Comparison of ENCODE assay signal across 8 mouse cellular contexts in genomic region chr6:146222403-146223063, GRCm38 (mm10).
DNase-seq lines count a peak whose midpoint lies in the region; ATAC-seq and TF ChIP-seq lines count a peak whose summit lies in the region.

No protein-coding gene starts in this region.

- ATAC-seq in heart, embryonic 11.5 days (replicated peaks; ENCODE audit: insufficient number of reproducible peaks, low FRiP score, low TSS enrichment): no peak
- peak; percentile 22 for ATAC-seq in inflammation-experienced regulatory T-cells, adult 6 months
- no peak for ATAC-seq in stomach, postnatal 0 days (ENCODE audit: low FRiP score, low TSS enrichment)
- ATAC-seq in neural tube, embryonic 15.5 days (ENCODE audit: low FRiP score): no peak
- ATAC-seq in forebrain, embryonic 15.5 days (replicated peaks): no peak

- no peak for TF ChIP-seq EP300 in stomach, postnatal 0 days (optimal IDR thresholded peaks at IDR 0.05)

- no peak overlapping the region for H3K9ac ChIP-seq in heart, embryonic 11.5 days (ENCODE audit: low read depth, low read length)
- H3K9ac ChIP-seq in stomach, postnatal 0 days (ENCODE audit: low read length): no peak overlapping the region
- no peak overlapping the region for H3K9ac ChIP-seq in neural tube, embryonic 15.5 days (replicated peaks)
- no peak overlapping the region for H3K9ac ChIP-seq in forebrain, embryonic 15.5 days (replicated peaks)

- TF ChIP-seq CTCF in stomach, postnatal 0 days (IDR thresholded peaks at IDR 0.05; ENCODE audit: low read depth): peak; percentile 34; the same call in 1 of the 2 replicates

- intact Hi-C loops in heart, postnatal 25 days (cut with DNase I): loop anchor here (5.0 kb wide), 1 partner anchor 45 kb away; no protein-coding TSS in a partner anchor

- H3K9me3 ChIP-seq in heart, embryonic 11.5 days (replicated peaks; ENCODE audit: control insufficient read depth, low read length): no peaks in the 10 kb centered on the region
- H3K9me3 ChIP-seq in stomach, postnatal 0 days (ENCODE audit: control insufficient read depth, low read length): no peaks in the 10 kb centered on the region
- no peaks in the 10 kb centered on the region for H3K9me3 ChIP-seq in neural tube, embryonic 15.5 days (replicated peaks)
- H3K9me3 ChIP-seq in forebrain, embryonic 15.5 days: no peaks in the 10 kb centered on the region

- no peaks in the 10 kb centered on the region for H3K27me3 ChIP-seq in heart, embryonic 11.5 days (ENCODE audit: control insufficient read depth, insufficient read depth, low read length)
- H3K27me3 ChIP-seq in stomach, postnatal 0 days (ENCODE audit: control insufficient read depth, insufficient read depth, low read length): no peaks in the 10 kb centered on the region
- H3K27me3 ChIP-seq in neural tube, embryonic 15.5 days (replicated peaks): no peaks in the 10 kb centered on the region
- H3K27me3 ChIP-seq in forebrain, embryonic 15.5 days: no peaks in the 10 kb centered on the region

- DNase-seq in heart, postnatal 25 days (ENCODE audit: low spot score): no peak
- peak; percentile 16 for DNase-seq in thymus, postnatal 14 days
- no peak for DNase-seq in thymus, adult 18-20 months
- DNase-seq in stomach, postnatal 0 days (ENCODE audit: low spot score): no peak

- WGBS in heart, embryonic 11.5 days (ENCODE audit: insufficient replicate concordance): 61% methylated on average over 8 of the region's 8 CpGs
- 62% methylated on average over 8 of the region's 8 CpGs for WGBS in stomach, postnatal 0 days
- WGBS in neural tube, embryonic 15.5 days: 78% methylated on average over 8 of the region's 8 CpGs
- 83% methylated on average over 8 of the region's 8 CpGs for WGBS in forebrain, embryonic 15.5 days

- H3K4me3 ChIP-seq in heart, embryonic 11.5 days (ENCODE audit: low read depth, low read length): no peak overlapping the region
- H3K4me3 ChIP-seq in stomach, postnatal 0 days (ENCODE audit: low read depth, low read length): no peak overlapping the region
- no peak overlapping the region for H3K4me3 ChIP-seq in neural tube, embryonic 15.5 days (replicated peaks)
- no peak overlapping the region for H3K4me3 ChIP-seq in forebrain, embryonic 15.5 days

- peaks cover 16% of the 10 kb centered on the region for H3K4me1 ChIP-seq in heart, embryonic 11.5 days (ENCODE audit: control insufficient read depth, insufficient read depth, low read length)
- H3K4me1 ChIP-seq in stomach, postnatal 0 days (replicated peaks; ENCODE audit: control insufficient read depth, insufficient read depth): no peaks in the 10 kb centered on the region
- peaks cover 4% of the 10 kb centered on the region; the same call in 1 of the 2 replicates for H3K4me1 ChIP-seq in neural tube, embryonic 15.5 days
- H3K4me1 ChIP-seq in forebrain, embryonic 15.5 days: 0 out of 2 replicates have a peak, but pooled peaks cover 3% of the 10 kb centered on the region

- peak overlapping the region; percentile 62 for H3K27ac ChIP-seq in heart, embryonic 11.5 days (ENCODE audit: low read depth, low read length)
- no peak overlapping the region for H3K27ac ChIP-seq in stomach, postnatal 0 days (replicated peaks)
- no peak overlapping the region for H3K27ac ChIP-seq in neural tube, embryonic 15.5 days (replicated peaks)
- no peak overlapping the region for H3K27ac ChIP-seq in forebrain, embryonic 15.5 days (replicated peaks)

- no peaks in the 10 kb centered on the region for H3K36me3 ChIP-seq in heart, embryonic 11.5 days (ENCODE audit: control insufficient read depth, insufficient read depth, low read length)
- H3K36me3 ChIP-seq in stomach, postnatal 0 days (ENCODE audit: control insufficient read depth, insufficient read depth, low read length): no peaks in the 10 kb centered on the region
- no peaks in the 10 kb centered on the region for H3K36me3 ChIP-seq in neural tube, embryonic 15.5 days
- no peaks in the 10 kb centered on the region for H3K36me3 ChIP-seq in forebrain, embryonic 15.5 days

- H3K4me2 ChIP-seq in heart, embryonic 11.5 days: no peak overlapping the region
- no peak overlapping the region for H3K4me2 ChIP-seq in stomach, postnatal 0 days (replicated peaks; ENCODE audit: low read depth)
- H3K4me2 ChIP-seq in neural tube, embryonic 15.5 days: no peak overlapping the region
- no peak overlapping the region for H3K4me2 ChIP-seq in forebrain, embryonic 15.5 days (replicated peaks)
